Mouse (Mus musculus) C2C12 (cell line): Measurements from ENCODE around the gene Ttc30a1. TPM values are rescaled to one million over a fixed set of nuclear protein-coding genes. Genes with fewer than 3 reads are reported as not detected.

Source experiments
- H3K27me3 ChIP-seq: one replicate; pipeline ENCODE4 v1.6.1; 2011; ENCODE audit not compliant: control insufficient read depth, insufficient read depth, insufficient read length
- H3K36me3 ChIP-seq: one replicate; pipeline ENCODE4 v1.6.1; 2011; ENCODE audit not compliant: control insufficient read depth, insufficient read depth
- H3K4me3 ChIP-seq: one replicate; pipeline ENCODE4 v1.5.1; 2011; ENCODE audit warnings: mild to moderate bottlenecking, control low read depth; ENCODE audit not compliant: poor library complexity, insufficient read depth, severe bottlenecking
- H3K79me2 ChIP-seq: one replicate; pipeline ENCODE4 v1.6.1; 2011; ENCODE audit not compliant: control insufficient read depth, insufficient read depth
- H3K79me3 ChIP-seq: one replicate; pipeline ENCODE4 v1.6.1; 2011; ENCODE audit warnings: low read depth, control low read depth
- H3ac ChIP-seq: one replicate; pipeline ENCODE3; 2011; ENCODE audit warnings: low read depth; ENCODE audit not compliant: control insufficient read depth, insufficient read length
- CEBPB ChIP-seq: IDR thresholded peaks from one replicate; pipeline ENCODE4 v1.6.1; 2011; ENCODE audit warnings: low read depth, mild to moderate bottlenecking, control low read depth, moderate library complexity
- CTCF ChIP-seq: IDR thresholded peaks from one replicate; pipeline ENCODE4 v1.5.1; 2011; ENCODE audit not compliant: control insufficient read depth, insufficient read depth, insufficient read length
- FOSL1 ChIP-seq: IDR thresholded peaks from one replicate; pipeline ENCODE4 v1.8.0; 2011; ENCODE audit warnings: mild to moderate bottlenecking, low read length; ENCODE audit not compliant: poor library complexity, insufficient read depth, severe bottlenecking
- MAX ChIP-seq: IDR thresholded peaks from one replicate; pipeline ENCODE4 v1.6.1; 2011; ENCODE audit warnings: mild to moderate bottlenecking, control low read depth
- MYOD1 ChIP-seq: IDR thresholded peaks from one replicate; pipeline ENCODE4 v1.6.1; 2011; ENCODE audit warnings: low read depth; ENCODE audit not compliant: control insufficient read depth, insufficient read length
- MYOG ChIP-seq: IDR thresholded peaks from one replicate; pipeline ENCODE4 v1.6.1; 2011; ENCODE audit not compliant: control insufficient read depth, insufficient read length; ENCODE audit errors: extremely low read depth
- USF1 ChIP-seq: IDR thresholded peaks from one replicate; pipeline ENCODE4 v1.6.1; 2011; ENCODE audit warnings: low read depth, mild to moderate bottlenecking, control low read depth, moderate library complexity
- polyA plus RNA-seq: library from polyadenylated mRNA; unstranded; fragments of >200 nt; fragmentation: generic; extraction: Trizol; gene quantifications from one replicate; pipeline ENCODE4 v1.2.1, GENCODE M21; 2012; ENCODE audit warnings: missing spikeins

Ttc30a1 gene
- polyA plus RNA-seq, 1 experiment, result 1.8 TPM

GRCm38 (mm10) chr2:76015460-76015859 lies 33.7 kb upstream of the Ttc30a1 start:
- no peak overlapping the region for H3K4me3 ChIP-seq
- H3K79me2 ChIP-seq, result no peaks in the 10 kb centered on the region
- no peak overlapping the region for H3ac ChIP-seq
- TF ChIP-seq CEBPB (no peak), MYOG (no peak), MAX (no peak), CTCF (no peak), USF1 (no peak), MYOD1 (no peak), FOSL1 (no peak)
- H3K79me3 ChIP-seq, result no peaks in the 10 kb centered on the region
- peaks cover 31% of the 10 kb centered on the region for H3K27me3 ChIP-seq
- H3K36me3 ChIP-seq, result no peaks in the 10 kb centered on the region

DNA sequence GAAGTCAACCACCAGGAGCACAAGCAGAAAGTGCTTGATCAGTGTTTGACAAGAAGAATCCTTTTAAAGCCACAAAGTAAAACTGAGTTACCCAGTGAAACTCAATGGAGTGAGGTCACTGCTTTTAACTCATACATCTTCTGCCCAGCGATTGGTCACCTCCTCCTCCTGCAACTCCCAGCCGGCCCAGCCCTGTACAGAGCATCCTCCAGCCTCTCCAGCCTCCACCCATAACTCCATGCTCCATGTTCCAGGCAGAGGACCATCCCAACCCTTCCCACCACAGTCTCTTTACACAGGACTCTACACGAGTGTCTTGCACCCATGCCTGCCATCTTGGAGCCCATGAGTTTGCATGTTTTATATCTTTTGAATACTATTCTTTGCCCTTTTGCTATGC lies 32.9 kb upstream of the Ttc30a1 start:
- TF ChIP-seq MAX (no peak), MYOD1 (no peak), CEBPB (no peak)
- H3ac ChIP-seq, result no peak overlapping the region
- no peaks in the 10 kb centered on the region for H3K79me3 ChIP-seq
- H3K36me3 ChIP-seq, result no peaks in the 10 kb centered on the region
- no peaks in the 10 kb centered on the region for H3K79me2 ChIP-seq
- H3K4me3 ChIP-seq, result no peak overlapping the region
- peaks cover 27% of the 10 kb centered on the region for H3K27me3 ChIP-seq

DNA sequence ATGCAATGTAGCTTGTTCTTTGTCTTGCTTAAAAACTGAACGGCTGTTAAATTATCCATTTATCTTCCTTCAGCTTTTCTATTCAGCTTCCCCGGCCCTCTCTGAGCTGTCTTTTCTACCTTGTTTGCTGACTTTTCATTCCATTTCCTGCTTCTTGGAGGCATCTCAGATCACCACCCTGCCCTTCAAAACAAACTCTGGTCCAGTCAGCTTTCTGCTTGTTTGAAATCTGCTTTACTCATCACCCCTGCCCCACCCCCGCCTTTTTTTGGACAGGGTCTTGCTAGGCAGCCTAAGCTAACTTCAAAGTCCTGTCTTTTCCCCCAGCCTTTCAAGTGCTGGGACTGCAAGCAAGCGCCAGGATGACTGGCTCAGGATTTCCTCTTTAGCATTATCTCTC lies 24.4 kb upstream of the Ttc30a1 start:
- H3ac ChIP-seq, result no peak overlapping the region

GRCm38 (mm10) chr2:76002899-76003298 lies 21.1 kb upstream of the Ttc30a1 start:
- TF ChIP-seq USF1 (no peak), MAX (no peak), FOSL1 (no peak), CEBPB (no peak)
- Histone ChIP-seq H3K4me3 (no peak overlapping the region), H3K36me3 (no peaks in the 10 kb centered on the region), H3K27me3 (peaks cover 24% of the 10 kb centered on the region), H3K79me2 (no peaks in the 10 kb centered on the region), H3ac (no peak overlapping the region), H3K79me3 (no peaks in the 10 kb centered on the region)

More for the DNA sequence above, 24.4 kb upstream of the Ttc30a1 start:
- peaks cover 24% of the 10 kb centered on the region for H3K27me3 ChIP-seq
- H3K4me3 ChIP-seq, result no peak overlapping the region
- H3K36me3 ChIP-seq, result no peaks in the 10 kb centered on the region
- H3K79me2 ChIP-seq, result no peaks in the 10 kb centered on the region
- no peak for TF ChIP-seq MYOG
- no peak for TF ChIP-seq MYOD1
- H3K79me3 ChIP-seq, result no peaks in the 10 kb centered on the region

DNA sequence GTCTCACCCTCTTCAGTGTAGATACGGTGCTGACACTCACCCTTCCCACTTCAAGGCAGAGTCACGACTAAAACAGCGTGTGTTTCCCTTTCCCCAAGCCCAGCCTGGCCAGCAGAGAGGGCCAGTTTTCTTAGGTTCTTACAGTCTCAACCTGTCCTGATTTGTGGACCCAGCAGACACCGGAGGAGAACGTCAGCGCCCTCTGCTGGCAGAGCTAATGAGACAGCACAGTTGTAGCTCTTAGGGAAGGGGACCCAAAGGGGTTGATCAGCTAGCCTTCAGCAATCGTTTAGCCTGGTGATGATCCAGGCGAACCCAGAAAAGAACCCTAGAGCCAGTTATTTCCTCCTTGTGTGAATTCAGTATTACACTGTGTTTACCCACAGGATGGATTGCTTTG lies 19.6 kb upstream of the Ttc30a1 start:
- H3K79me2 ChIP-seq, result no peaks in the 10 kb centered on the region
- no peak overlapping the region for H3ac ChIP-seq
- peaks cover 21% of the 10 kb centered on the region for H3K27me3 ChIP-seq
- H3K4me3 ChIP-seq, result no peak overlapping the region
- no peaks in the 10 kb centered on the region for H3K36me3 ChIP-seq
- TF ChIP-seq USF1 (no peak), CTCF (peak; percentile 1)
- H3K79me3 ChIP-seq, result no peaks in the 10 kb centered on the region

DNA sequence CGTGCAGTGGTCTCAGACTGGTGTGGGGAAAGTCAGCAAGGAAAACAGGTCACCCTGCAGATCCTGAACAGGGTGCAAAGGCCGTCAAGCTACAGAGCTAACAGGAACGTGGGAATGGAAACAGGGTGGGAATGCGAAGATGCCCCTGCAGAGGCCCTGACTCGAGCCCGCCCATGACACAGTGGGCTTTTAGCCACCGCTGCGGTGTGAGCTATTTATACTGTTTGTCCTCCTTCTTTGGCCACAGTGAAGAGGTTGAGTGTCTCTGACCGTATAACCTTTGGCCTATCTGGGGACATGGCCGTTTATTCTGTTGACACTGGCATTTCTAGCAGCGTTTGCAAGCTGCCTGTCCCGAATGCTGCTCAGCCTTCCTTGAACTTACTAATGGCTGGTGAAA lies 17.9 kb upstream of the Ttc30a1 start:
- no peaks in the 10 kb centered on the region for H3K79me3 ChIP-seq
- peaks cover 15% of the 10 kb centered on the region for H3K27me3 ChIP-seq
- TF ChIP-seq FOSL1 (no peak), USF1 (no peak), MAX (no peak), CTCF (no peak), MYOG (no peak), MYOD1 (no peak), CEBPB (no peak)
- H3K79me2 ChIP-seq, result no peaks in the 10 kb centered on the region
- no peak overlapping the region for H3K4me3 ChIP-seq
- H3K36me3 ChIP-seq, result no peaks in the 10 kb centered on the region
- H3ac ChIP-seq, result no peak overlapping the region

GRCm38 (mm10) chr2:75998692-75999091 lies 16.9 kb upstream of the Ttc30a1 start:
- H3K79me3 ChIP-seq, result no peaks in the 10 kb centered on the region
- H3K36me3 ChIP-seq, result no peaks in the 10 kb centered on the region
- H3K4me3 ChIP-seq, result no peak overlapping the region
- no peak for TF ChIP-seq CTCF
- no peak for TF ChIP-seq MAX
- no peak for TF ChIP-seq FOSL1
- TF ChIP-seq MYOD1, result no peak
- no peak for TF ChIP-seq MYOG
- TF ChIP-seq CEBPB, result no peak
- no peak for TF ChIP-seq USF1
- no peak overlapping the region for H3ac ChIP-seq
- peaks cover 14% of the 10 kb centered on the region for H3K27me3 ChIP-seq
- no peaks in the 10 kb centered on the region for H3K79me2 ChIP-seq
